Mouse (Mus musculus) cerebellum, adult 2 months (tissue): ENCODE measurements around the gene Cdh7. TPM values are rescaled to one million over a fixed set of nuclear protein-coding genes. Genes with fewer than 3 reads are reported as not detected.
"Not testable (repeated sequence)": the region's sequence is repeated elsewhere in the genome, so short reads cannot be mapped to it uniquely, and the experiment has no call there.

Experiments used
- DNase-seq, 2 experiments: peaks; one replicate each; pipeline ENCODE4 v3.0.0; 2021
- H3K27ac ChIP-seq: fragments of 200-500 bp; 2 replicates; pipeline ENCODE4 v1.5.1; 2012; ENCODE audit warnings: low read length, control low read depth, inconsistent platforms; ENCODE audit not compliant: insufficient read depth
- H3K27me3 ChIP-seq: fragments of 200-500 bp; 2 replicates; pipeline ENCODE4 v1.6.1; 2012; ENCODE audit warnings: inconsistent platforms, mild to moderate bottlenecking, low read length, moderate library complexity; ENCODE audit not compliant: control insufficient read depth, insufficient read depth
- H3K4me1 ChIP-seq: fragments of 200-500 bp; 2 replicates; pipeline ENCODE4 v1.6.1; 2011; ENCODE audit warnings: low read length; ENCODE audit not compliant: control insufficient read depth, insufficient read depth
- H3K4me3 ChIP-seq: fragments of 200-500 bp; replicated peaks from 2 replicates; pipeline ENCODE3; 2011; ENCODE audit warnings: mild to moderate bottlenecking, low read depth, low read length, control low read depth; ENCODE audit not compliant: insufficient read depth
- CTCF ChIP-seq: fragments of 200-500 bp; IDR thresholded peaks from 2 replicates; pipeline ENCODE4 v1.5.1; 2011; ENCODE audit warnings: low read depth, mild to moderate bottlenecking, control low read depth, low read length, moderate library complexity, borderline replicate concordance; ENCODE audit not compliant: insufficient read depth
- POLR2A ChIP-seq: fragments of 200-500 bp; IDR thresholded peaks from 2 replicates; pipeline ENCODE4 v1.6.1; 2011; ENCODE audit warnings: low read length, control low read depth, borderline replicate concordance; ENCODE audit not compliant: insufficient read depth
- WGBS: fragments of 180-500 bp; shearing (Covaris S2); methylation state at CpG from one replicate; pipeline ENCODE4 v1.1.7; 2018; 5-methylcytosine and 5-hydroxymethylcytosine counted together
- polyA plus RNA-seq: library from polyadenylated mRNA; depleted of rRNA; stranded (reverse); fragments of >200 nt; gene quantifications from 2 replicates; pipeline ENCODE4 v1.2.3, GENCODE M21; 2012

Cdh7 gene
- polyA plus RNA-seq, 1 experiment: 20.7 TPM

GRCm38 (mm10) chr1:110078471-110078870 lies 96.2 kb downstream of the Cdh7 start:
- H3K4me1 ChIP-seq: no peaks in the 10 kb centered on the region
- H3K27me3 ChIP-seq: no peaks in the 10 kb centered on the region
- TF ChIP-seq CTCF (no peak), POLR2A (no peak)
- DNase-seq: no peak
- no peak overlapping the region for H3K27ac ChIP-seq
- H3K4me3 ChIP-seq: no peak overlapping the region

DNA sequence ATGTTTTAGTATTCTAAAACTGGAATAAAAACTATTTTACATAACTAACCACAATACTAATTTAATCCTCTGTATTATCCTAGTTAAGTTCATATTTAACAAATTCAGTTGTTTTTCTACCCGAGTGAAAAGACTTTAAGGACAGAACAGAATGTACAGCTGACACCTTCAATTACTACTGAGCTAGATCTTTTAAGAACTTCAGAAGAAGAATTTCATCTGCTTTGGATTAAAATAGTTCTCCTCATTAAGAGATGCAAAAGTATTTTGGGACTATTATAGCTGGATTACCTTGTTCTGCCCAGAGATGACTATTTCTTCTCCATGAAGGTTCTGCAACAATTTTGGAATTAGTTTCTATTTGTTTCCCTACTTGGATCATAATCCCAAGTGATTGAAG lies 135.8 kb downstream of the Cdh7 start:
- H3K4me3 ChIP-seq: no peak overlapping the region
- WGBS: 72% methylated on average over 1 of the region's 1 CpGs
- no peaks in the 10 kb centered on the region for H3K27me3 ChIP-seq
- no peak overlapping the region for H3K27ac ChIP-seq
- no peak for DNase-seq
- no peaks in the 10 kb centered on the region for H3K4me1 ChIP-seq
- TF ChIP-seq POLR2A (no peak), CTCF (no peak)

DNA sequence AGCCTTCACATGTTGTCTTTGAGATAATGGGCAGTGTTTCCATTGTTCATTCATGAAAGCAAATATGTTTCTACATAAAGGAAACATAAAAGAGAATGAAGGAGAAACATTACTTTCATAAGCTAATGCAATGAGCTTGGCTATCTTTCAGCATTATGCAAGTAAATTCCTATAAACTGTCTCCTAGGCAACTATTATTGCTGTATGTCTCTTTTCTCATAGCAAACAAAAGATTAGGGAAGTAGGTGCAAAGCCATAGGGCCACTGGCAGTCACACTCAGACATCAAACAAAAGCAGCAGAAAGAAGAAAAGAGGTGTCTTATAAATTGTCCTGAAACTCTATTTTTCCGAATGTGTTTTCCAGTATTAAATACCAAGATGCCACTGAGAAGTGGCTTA lies 136.6 kb downstream of the Cdh7 start:
- TF ChIP-seq CTCF (no peak), POLR2A (no peak)

DNA sequence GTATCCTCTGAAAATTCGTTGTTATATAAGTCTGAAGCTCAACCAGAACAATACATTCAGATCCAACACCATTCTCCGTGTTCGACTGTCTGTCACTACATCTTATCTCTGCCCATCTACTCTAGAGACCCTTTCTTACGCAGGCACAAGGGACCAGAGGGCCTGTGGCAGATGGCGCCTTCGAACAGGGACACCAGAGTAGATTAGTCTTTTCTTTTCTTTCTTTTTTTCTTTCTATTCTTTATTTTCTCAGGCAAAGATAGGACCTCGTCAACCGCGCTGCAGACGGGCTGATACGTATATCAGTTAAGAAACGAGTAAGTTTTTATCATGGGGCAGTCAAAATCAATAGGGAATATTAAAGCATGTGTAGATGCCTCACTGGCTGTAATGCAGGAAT lies 189.2 kb downstream of the Cdh7 start:
- not testable (repeated sequence) for H3K4me3 ChIP-seq, H3K27ac ChIP-seq, H3K27me3 ChIP-seq, H3K4me1 ChIP-seq, DNase-seq
- 92% methylated on average over 6 of the region's 12 CpGs for WGBS

More for the DNA sequence above, 136.6 kb downstream of the Cdh7 start:
- 40% methylated on average over 1 of the region's 1 CpGs for WGBS
- no peaks in the 10 kb centered on the region for H3K4me1 ChIP-seq
- no peak overlapping the region for H3K27ac ChIP-seq
- DNase-seq: no peak
- H3K27me3 ChIP-seq: no peaks in the 10 kb centered on the region
- H3K4me3 ChIP-seq: no peak overlapping the region
